Mouse (Mus musculus) macrophage (primary cell): ENCODE data around the gene Cntnap2. TPM values are rescaled to one million over a fixed set of nuclear protein-coding genes. Genes with fewer than 3 reads are reported as not detected.

Experiments used
- H3K27ac ChIP-seq: fragments of 350-480 bp; formaldehyde crosslinking; 2 replicates; pipeline ENCODE4 v1.9.0; 2021
- H3K36me3 ChIP-seq: fragments of 350-480 bp; formaldehyde crosslinking; 2 replicates; pipeline ENCODE4 v1.9.0; 2021; ENCODE audit errors: inconsistent target
- H3K4me3 ChIP-seq: fragments of 350-480 bp; formaldehyde crosslinking; 2 replicates; pipeline ENCODE4 v1.9.0; 2021; ENCODE audit errors: inconsistent target
- H3K79me2 ChIP-seq: fragments of 350-480 bp; formaldehyde crosslinking; 2 replicates; pipeline ENCODE4 v1.9.0; 2021; ENCODE audit errors: inconsistent target
- WGBS: methylation state at CpG from one replicate; pipeline ENCODE4 v1.1.7; 2026; ENCODE audit warnings: inconsistent platforms; ENCODE audit not compliant: missing documents; 5-methylcytosine and 5-hydroxymethylcytosine counted together
- polyA plus RNA-seq: library from polyadenylated mRNA; stranded (reverse); fragments of 250-400 nt; gene quantifications from 3 replicates; pipeline ENCODE4 v1.2.4, GENCODE M21; 2018; ENCODE audit warnings: inconsistent platforms
- total RNA-seq, 78 experiments: library from RNA; depleted of rRNA; stranded (reverse); fragments of 250-400 nt; gene quantifications; 1 replicate in 9 of 78; 2 replicates in 24 of 78; 3 replicates in 43 of 78; 4 replicates in 2 of 78; pipeline ENCODE4 v1.2.4; 2018; ENCODE audit warnings: inconsistent platforms in 56 of 78

Gene Cntnap2
- not detected for total RNA-seq (2018; cell fraction: chromatin; rRNA removed)
- not detected for total RNA-seq (2018; cell fraction: cytosol; rRNA removed)
- total RNA-seq (2018; cell fraction: nucleus; rRNA removed) = not detected
- polyA plus RNA-seq = not detected in 3 replicates

DNA sequence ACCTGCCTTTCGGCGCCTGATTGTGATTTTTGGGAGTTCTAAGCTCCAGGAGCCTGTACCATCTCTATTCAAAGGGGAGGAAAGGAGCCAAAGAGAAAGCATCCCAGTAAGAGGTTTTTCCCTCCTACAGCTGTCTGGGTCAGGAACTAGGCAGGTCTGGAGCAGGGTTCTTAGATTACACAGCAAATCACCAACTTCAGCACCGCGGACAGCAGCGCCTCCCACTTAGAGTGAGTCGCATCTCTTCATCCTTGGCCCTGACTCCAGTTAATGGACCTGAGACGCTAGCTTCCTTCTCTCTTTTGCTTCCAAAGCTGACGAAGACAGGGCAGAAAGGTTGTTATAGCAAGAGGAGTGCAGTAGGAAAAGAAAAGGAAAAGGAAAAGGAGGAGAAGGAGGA lies at the start of gene Cntnap2:
Cntnap2 (plus strand) TSS at position 267 of the 400 bp plus-strand sequence.
- no peaks in the 10 kb centered on the region for H3K79me2 ChIP-seq
- WGBS = 16% methylated on average over 8 of the region's 8 CpGs

GRCm38 (mm10) chr6:45026011-45026682 lies 33.0 kb upstream of the Cntnap2 start:
- no peaks in the 10 kb centered on the region for H3K36me3 ChIP-seq
- H3K79me2 ChIP-seq = no peaks in the 10 kb centered on the region
- no peak overlapping the region for H3K27ac ChIP-seq
- H3K4me3 ChIP-seq = no peak overlapping the region
- WGBS = 24% methylated on average over 9 of the region's 9 CpGs

More for the DNA sequence above, at the start of gene Cntnap2:
- Histone ChIP-seq H3K27ac (no peak within 1 kb of the TSS), H3K36me3 (no peaks in the 10 kb centered on the region), H3K4me3 (no peak within 1 kb of the TSS)

DNA sequence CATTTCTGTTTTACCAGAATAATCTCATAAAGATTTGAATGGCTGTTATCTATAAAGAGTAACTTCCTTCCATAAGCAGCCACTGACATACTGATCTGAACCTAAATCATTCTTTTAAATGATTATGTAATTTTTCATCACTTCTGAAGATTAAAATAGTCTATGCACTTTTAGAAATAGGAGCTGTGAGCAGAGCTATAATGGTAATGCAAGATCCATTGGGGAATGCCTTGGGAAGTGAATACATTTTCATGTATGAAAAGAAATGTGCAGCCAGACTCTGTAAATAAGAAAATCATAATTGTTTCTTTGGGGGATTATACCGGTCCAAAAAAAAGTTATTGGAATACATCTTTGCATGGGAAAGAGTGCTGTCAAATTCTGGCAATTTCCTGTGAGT lies 19.7 kb upstream of the Cntnap2 start:
- H3K36me3 ChIP-seq = no peaks in the 10 kb centered on the region
- H3K27ac ChIP-seq = no peak overlapping the region
- H3K79me2 ChIP-seq = no peaks in the 10 kb centered on the region
- WGBS = 69% methylated on average over 1 of the region's 1 CpGs
- H3K4me3 ChIP-seq = no peak overlapping the region

DNA sequence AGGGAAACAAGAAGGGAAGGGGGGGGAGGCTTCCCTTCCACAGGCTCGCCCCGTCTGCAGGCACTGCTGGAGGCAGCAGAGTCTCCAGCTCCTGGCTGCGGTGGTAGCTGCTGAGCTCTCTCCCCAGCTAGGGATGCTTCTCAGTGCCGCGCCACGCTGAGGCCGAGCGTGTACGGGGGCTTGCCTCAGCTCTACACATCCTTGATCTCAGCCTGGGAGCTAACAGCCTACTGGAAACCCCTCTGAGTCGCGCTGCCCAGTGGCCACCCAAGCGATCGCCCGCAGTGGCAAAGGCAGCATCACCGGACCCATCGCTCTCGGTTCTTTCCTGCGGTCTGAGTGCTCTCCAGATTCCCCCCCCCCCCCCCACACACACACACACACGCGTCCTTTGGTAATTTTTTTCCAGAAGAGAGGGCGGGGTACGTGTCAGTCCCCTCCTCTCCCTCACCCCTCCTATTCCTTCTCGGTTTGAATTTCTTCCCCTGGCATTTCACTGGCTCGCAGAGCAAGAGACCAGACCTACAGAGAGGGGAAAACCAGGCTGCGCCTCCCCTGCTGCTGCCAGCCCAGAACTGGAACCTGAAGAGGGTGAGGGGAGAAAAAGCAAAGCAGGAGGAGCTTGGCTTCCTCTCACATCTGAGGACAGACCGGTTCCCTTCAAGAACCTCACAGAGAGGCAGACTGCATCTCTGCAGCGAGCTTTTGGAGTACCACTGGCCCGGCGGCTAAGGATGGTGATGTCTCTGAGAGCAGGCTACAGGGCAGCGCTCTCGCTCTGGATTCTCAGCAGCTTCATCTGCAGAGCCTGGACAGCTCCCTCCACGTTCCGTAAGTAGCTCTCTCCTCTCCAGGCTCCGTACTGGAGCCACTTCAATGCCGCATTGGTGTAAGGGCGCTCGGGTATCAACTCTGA lies 657 bp downstream of the Cntnap2 start:
- Histone ChIP-seq H3K4me3 (no peak overlapping the region), H3K36me3 (no peaks in the 10 kb centered on the region), H3K27ac (no peak overlapping the region), H3K79me2 (no peaks in the 10 kb centered on the region)
- 7% methylated on average over 29 of the region's 37 CpGs for WGBS

- H3K4me3 ChIP-seq = no peak overlapping the region
- no peaks in the 10 kb centered on the region for H3K79me2 ChIP-seq
- 75% methylated on average over 5 of the region's 5 CpGs for WGBS
- H3K36me3 ChIP-seq = no peaks in the 10 kb centered on the region
- H3K27ac ChIP-seq = no peak overlapping the region
These were observed 3.2 kb downstream of the Cntnap2 start for GRCm38 (mm10) chr6:45062214-45062997.

DNA sequence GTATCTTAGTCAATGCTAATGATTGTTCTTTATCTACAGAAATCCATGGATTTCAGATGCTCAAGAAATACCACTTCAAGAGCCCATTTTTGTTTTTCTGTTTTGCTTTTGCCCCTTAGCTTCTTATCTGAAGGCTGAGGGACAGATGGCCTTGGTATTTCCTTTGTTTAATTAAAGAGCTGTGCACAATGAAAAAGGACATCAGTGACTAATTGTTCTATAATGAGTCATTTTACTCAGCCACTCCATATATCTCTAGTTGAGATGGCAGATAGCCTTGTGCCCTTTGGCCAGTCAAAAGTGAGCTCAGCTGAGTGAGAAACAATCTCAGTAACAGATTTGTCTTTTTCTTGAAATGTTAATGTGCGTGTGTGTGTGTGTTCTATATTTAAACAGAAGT lies 29.1 kb downstream of the Cntnap2 start:
- no CpG with 5 or more reads among the region's 1 CpGs for WGBS

DNA sequence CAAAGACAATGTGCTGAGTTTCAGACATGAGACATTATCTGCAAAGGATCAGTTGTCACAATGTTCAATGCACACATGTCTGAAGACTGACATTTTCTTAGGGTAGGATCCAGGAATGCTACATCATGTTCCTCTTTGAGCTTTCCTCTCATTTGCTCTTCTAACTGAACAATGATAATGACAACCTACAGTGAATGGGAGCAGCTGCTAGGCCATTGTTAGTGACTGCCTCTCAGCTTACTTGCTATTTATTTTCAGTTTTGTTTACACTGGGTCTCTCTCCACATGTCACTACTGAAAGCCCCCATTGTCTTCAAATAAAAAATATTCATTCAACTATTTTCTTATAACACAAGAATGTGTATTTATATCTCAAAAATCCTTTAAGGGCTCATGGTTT lies 54.5 kb downstream of the Cntnap2 start:
- Histone ChIP-seq H3K36me3 (no peaks in the 10 kb centered on the region), H3K27ac (no peak overlapping the region), H3K4me3 (no peak overlapping the region), H3K79me2 (no peaks in the 10 kb centered on the region)

More for the DNA sequence above, 29.1 kb downstream of the Cntnap2 start:
- no peaks in the 10 kb centered on the region for H3K79me2 ChIP-seq
- no peaks in the 10 kb centered on the region for H3K36me3 ChIP-seq
- H3K27ac ChIP-seq = no peak overlapping the region
- H3K4me3 ChIP-seq = no peak overlapping the region

GRCm38 (mm10) chr6:45144882-45145281 lies 85.7 kb downstream of the Cntnap2 start:
- Histone ChIP-seq H3K79me2 (no peaks in the 10 kb centered on the region), H3K36me3 (no peaks in the 10 kb centered on the region), H3K4me3 (no peak overlapping the region), H3K27ac (no peak overlapping the region)
- 79% methylated on average over 2 of the region's 2 CpGs for WGBS

GRCm38 (mm10) chr6:45205039-45205438 lies 145.9 kb downstream of the Cntnap2 start:
- Histone ChIP-seq H3K4me3 (no peak overlapping the region), H3K27ac (no peak overlapping the region), H3K36me3 (no peaks in the 10 kb centered on the region), H3K79me2 (no peaks in the 10 kb centered on the region)
- 96% methylated on average over 2 of the region's 2 CpGs for WGBS

DNA sequence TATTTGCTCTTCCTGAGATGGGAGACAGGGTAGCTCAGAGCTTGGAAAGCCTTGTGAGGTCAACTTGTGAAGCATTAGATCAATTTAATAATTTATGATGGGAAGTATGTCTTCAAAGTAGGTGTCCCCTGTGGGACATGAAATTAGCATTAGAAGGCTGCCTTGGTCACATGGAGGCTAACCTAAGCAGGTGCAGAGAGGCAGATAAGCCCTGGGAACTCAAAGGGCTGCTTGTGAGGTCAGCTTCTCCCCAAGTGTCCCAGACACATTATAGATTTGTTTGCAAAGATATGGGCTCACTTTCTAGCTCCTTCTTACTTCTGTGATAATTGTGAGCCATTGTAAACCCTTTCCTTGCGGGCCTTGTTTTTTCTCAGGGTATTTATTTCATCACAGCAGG lies 155.2 kb downstream of the Cntnap2 start:
- Histone ChIP-seq H3K79me2 (no peaks in the 10 kb centered on the region), H3K36me3 (no peaks in the 10 kb centered on the region), H3K27ac (no peak overlapping the region), H3K4me3 (no peak overlapping the region)
- WGBS = 100% methylated on average over 1 of the region's 1 CpGs

DNA sequence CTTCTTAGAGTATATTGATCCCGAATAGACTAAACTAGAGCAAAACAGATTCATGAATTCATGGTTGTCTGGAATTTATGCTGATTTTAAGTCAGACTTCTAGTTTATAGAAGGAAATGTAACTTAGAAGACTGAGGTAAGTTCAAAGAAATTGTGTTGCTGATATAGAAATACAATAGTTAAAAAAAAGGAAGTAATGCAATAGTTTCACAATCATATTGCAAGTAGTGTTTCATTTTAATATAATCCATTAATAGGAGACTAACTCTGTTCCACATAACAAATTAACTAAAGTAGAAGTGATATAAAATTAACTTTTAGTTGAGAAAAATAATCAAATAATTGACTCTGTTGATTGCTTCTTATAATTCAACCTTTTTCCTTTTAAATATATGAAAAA lies 169.8 kb downstream of the Cntnap2 start:
- Histone ChIP-seq H3K27ac (no peak overlapping the region), H3K36me3 (no peaks in the 10 kb centered on the region), H3K4me3 (no peak overlapping the region), H3K79me2 (no peaks in the 10 kb centered on the region)
- 100% methylated on average over 1 of the region's 1 CpGs for WGBS

GRCm38 (mm10) chr6:45232571-45232970 lies 173.4 kb downstream of the Cntnap2 start:
- no peak overlapping the region for H3K4me3 ChIP-seq
- 92% methylated on average over 3 of the region's 3 CpGs for WGBS
- H3K36me3 ChIP-seq = no peaks in the 10 kb centered on the region
- H3K79me2 ChIP-seq = no peaks in the 10 kb centered on the region
- no peak overlapping the region for H3K27ac ChIP-seq

GRCm38 (mm10) chr6:45236531-45236930 lies 177.4 kb downstream of the Cntnap2 start:
- no peak overlapping the region for H3K27ac ChIP-seq
- no peaks in the 10 kb centered on the region for H3K79me2 ChIP-seq
- H3K4me3 ChIP-seq = no peak overlapping the region
- WGBS = 89% methylated on average over 2 of the region's 4 CpGs
- H3K36me3 ChIP-seq = no peaks in the 10 kb centered on the region

GRCm38 (mm10) chr6:45238117-45238516 lies 179.0 kb downstream of the Cntnap2 start:
- Histone ChIP-seq H3K36me3 (no peaks in the 10 kb centered on the region), H3K27ac (no peak overlapping the region), H3K79me2 (no peaks in the 10 kb centered on the region), H3K4me3 (no peak overlapping the region)
